Mouse (Mus musculus) embryonic fibroblast, embryonic 13.5 days (primary cell): Measurements from ENCODE around the gene Mex3d. TPM values are rescaled to one million over a fixed set of nuclear protein-coding genes. Genes with fewer than 3 reads are reported as not detected.

Source experiments
- H3K27ac ChIP-seq: 2 replicates; pipeline ENCODE4 v1.5.1; 2012; ENCODE audit warnings: low read length, control low read depth, inconsistent platforms; ENCODE audit not compliant: insufficient read depth
- H3K4me1 ChIP-seq: 2 replicates; pipeline ENCODE4 v1.6.1; 2011; ENCODE audit warnings: low read length; ENCODE audit not compliant: control insufficient read depth, insufficient read depth
- H3K4me3 ChIP-seq: 2 replicates; pipeline ENCODE4 v1.5.1; 2011; ENCODE audit warnings: mild to moderate bottlenecking, control low read depth, low read length; ENCODE audit not compliant: insufficient read depth
- CTCF ChIP-seq: IDR thresholded peaks from 2 replicates; pipeline ENCODE4 v1.5.1; 2011; ENCODE audit warnings: mild to moderate bottlenecking, control low read depth, low read length, moderate library complexity, borderline replicate concordance; ENCODE audit not compliant: insufficient read depth
- POLR2A ChIP-seq: IDR thresholded peaks from 2 replicates; pipeline ENCODE4 v1.6.1; 2011; ENCODE audit warnings: low read depth, mild to moderate bottlenecking, control low read depth, low read length, moderate library complexity
- polyA plus RNA-seq: library from polyadenylated mRNA; stranded (reverse); fragments of >200 nt; gene quantifications from 2 replicates; pipeline ENCODE4 v1.2.4, GENCODE M21; 2011; ENCODE audit warnings: low read depth; ENCODE audit not compliant: missing spikeins, insufficient read length

Mex3d gene
- polyA plus RNA-seq, 1 experiment, result 40.4 TPM

- H3K4me1 ChIP-seq, result no peaks in the 10 kb centered on the region
- no peak for TF ChIP-seq POLR2A
- peak; percentile 56; the same call in 1 of the 2 replicates for TF ChIP-seq CTCF
- H3K27ac ChIP-seq, result no peak overlapping the region
These were observed 9.7 kb downstream of the Mex3d start for GRCm38 (mm10) chr10:80377716-80378115.

DNA sequence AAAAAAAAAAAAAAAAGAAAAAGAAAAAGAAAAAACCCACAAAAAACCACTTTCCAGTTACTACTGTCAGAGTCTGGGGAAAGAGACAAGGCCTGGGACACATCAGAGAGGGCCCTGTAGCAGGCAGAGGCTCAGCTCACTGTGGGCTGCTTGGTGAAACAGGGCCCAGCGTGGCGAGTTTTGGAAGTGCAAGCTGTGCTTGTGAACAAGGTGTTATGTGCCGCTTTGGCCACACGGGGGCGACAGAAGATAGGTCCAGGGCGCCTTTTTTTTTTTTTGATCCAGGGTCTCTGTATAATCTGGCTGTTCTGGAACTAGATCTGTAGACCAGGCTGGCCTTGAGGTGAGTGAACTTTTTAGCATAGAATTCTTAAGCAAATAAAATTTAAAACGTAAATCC, 11.3 kb downstream of the Mex3d start:
- TF ChIP-seq CTCF (peak; percentile 69; the same call in 1 of the 2 replicates), POLR2A (no peak)
- H3K4me1 ChIP-seq, result no peaks in the 10 kb centered on the region
- H3K4me3 ChIP-seq, result no peak overlapping the region
- H3K27ac ChIP-seq, result no peak overlapping the region

More at GRCm38 (mm10) chr10:80377716-80378115, 9.7 kb downstream of the Mex3d start:
- no peak overlapping the region for H3K4me3 ChIP-seq

DNA sequence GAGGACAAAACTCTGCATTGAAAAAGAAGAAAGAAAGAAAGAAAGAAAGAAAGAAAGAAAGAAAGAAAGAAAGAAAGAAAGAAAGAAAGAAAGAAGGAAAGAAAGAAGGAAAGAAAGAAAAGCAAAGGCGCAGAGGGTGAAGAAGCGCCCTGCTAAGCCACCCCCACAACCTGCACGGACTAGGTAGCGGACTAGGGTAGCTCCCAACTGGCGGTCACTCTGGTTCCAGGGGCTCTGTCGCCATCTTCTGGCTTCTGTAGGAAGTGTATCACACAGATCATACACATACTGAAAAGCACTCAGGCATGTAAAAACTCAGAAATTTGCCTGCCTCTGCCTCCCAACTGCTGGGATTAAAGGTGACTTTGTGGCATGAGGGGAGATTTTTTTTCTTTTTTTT, 13.4 kb downstream of the Mex3d start:
- Histone ChIP-seq H3K4me3 (no peak overlapping the region), H3K4me1 (no peaks in the 10 kb centered on the region), H3K27ac (no peak overlapping the region)
- TF ChIP-seq CTCF, result peak; percentile 53; the same call in 1 of the 2 replicates
- TF ChIP-seq POLR2A, result no peak

DNA sequence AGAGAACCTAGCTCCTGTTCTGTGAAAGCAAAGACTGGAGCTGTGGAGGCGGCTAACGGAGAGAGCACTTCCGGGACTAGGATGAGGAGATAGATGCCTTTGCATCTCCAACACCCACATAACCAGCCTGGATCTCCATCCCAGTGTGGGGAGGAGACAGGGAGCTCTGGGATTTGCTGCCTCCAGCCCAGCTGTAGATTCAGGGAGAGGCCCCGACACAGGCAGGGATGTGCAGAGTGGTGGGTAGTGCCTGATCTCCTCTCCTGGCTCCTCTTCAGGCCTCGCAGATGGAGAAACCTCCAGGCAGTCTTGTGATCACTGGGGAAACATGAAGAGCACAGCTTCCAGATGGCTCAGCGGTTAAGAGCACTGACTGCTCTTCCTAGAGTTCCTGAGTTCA, 14.8 kb downstream of the Mex3d start:
- no peak overlapping the region for H3K27ac ChIP-seq
- no peaks in the 10 kb centered on the region for H3K4me1 ChIP-seq
- TF ChIP-seq CTCF (no peak), POLR2A (no peak)

GRCm38 (mm10) chr10:80371983-80372382, 15.5 kb downstream of the Mex3d start:
- no peak overlapping the region for H3K27ac ChIP-seq
- no peaks in the 10 kb centered on the region for H3K4me1 ChIP-seq
- TF ChIP-seq CTCF, result no peak
- no peak for TF ChIP-seq POLR2A
- H3K4me3 ChIP-seq, result no peak overlapping the region

More for the DNA sequence above, 14.8 kb downstream of the Mex3d start:
- no peak overlapping the region for H3K4me3 ChIP-seq

GRCm38 (mm10) chr10:80371411-80371966, 16.0 kb downstream of the Mex3d start:
- H3K27ac ChIP-seq, result no peak overlapping the region

DNA sequence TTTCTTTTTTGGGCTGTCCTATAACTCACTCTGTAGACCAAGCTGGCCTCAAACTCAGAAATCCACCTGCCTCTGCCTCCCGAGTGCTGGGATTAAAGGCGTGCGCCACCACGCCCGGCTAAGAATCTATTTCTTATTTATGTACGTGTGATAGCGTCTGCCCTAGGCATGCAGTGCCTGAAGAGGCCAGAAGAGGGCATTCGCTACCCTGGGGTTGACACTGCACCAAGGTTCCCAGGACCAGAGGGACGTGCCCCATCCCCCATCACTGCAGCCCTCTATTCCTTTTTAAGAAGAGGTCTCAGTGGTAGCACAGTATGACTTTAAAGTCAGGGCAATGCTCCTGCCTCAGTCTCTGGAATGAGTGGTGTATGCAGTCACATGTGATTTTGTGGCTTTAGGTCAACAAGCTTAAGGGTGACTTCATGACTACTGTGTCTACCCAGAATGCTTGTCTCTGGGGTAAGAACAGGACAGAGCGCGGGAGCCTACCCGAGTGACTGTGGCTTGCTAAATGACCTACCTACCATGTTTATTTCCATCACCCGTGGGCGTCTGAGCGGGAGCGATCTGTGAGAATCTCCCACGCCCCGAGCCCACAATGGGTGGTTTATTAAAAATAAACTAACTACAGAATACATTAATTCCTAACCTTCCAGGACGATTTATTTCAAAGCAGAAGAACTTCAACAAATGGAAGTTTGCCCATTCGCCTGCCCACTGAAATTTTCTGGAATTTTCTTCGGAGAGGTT, 17.3 kb downstream of the Mex3d start:
- Histone ChIP-seq H3K4me1 (no peaks in the 10 kb centered on the region; the same call in 1 of the 2 replicates), H3K4me3 (no peak overlapping the region), H3K27ac (no peak overlapping the region)
- TF ChIP-seq POLR2A (no peak), CTCF (0 out of 2 replicates have a peak, but pooled peaks have one; percentile 8)

More at GRCm38 (mm10) chr10:80371411-80371966, 16.0 kb downstream of the Mex3d start:
- Histone ChIP-seq H3K4me3 (no peak overlapping the region), H3K4me1 (no peaks in the 10 kb centered on the region)
- TF ChIP-seq CTCF, result no peak
- no peak; the same call in 1 of the 2 replicates for TF ChIP-seq POLR2A

DNA sequence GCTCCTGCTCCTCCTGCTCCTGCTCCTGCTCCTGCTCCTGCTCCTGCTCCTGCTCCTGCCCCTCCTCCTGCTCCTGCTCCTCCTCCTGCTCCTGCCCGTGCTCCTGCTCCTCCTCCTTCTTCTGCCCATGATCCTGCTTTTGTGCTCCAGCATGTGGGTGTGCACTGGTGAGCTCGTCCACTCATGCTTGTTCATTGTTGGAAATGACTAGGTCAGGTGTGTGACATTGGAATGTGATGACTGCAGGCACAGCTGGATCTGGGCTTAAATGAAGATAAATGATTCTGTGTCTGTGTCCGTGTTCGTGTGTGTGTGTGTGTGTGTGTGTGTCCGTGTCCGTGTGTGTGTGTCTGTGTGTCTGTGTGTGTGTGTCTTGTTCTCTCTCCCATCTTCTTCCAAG, 19.1 kb downstream of the Mex3d start:
- no peak for TF ChIP-seq CTCF
- no peak for TF ChIP-seq POLR2A
- no peaks in the 10 kb centered on the region; the same call in 1 of the 2 replicates for H3K4me1 ChIP-seq
- no peak overlapping the region for H3K4me3 ChIP-seq

DNA sequence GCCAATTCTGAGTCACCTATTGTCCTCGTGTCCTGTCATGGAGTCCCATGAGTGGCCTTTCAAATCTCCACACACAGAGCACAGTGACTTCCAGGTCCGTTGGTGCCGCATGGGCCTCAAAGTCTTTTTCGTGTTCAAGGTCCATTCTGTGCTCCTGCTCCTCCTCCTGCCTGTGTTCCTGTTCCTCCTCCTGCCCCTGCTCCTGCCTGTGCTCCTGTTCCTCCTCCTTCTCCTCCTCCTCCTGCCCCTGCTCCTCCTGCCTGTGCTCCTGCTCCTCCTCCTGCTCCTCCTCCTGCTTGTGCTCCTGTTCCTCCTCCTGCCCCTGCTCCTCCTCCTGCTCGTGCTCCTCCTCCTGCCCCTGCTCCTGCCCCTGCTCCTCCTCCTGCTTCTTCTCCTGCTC, 19.5 kb downstream of the Mex3d start:
- no peaks in the 10 kb centered on the region; the same call in 1 of the 2 replicates for H3K4me1 ChIP-seq
- no peak overlapping the region for H3K4me3 ChIP-seq
- no peak overlapping the region for H3K27ac ChIP-seq
- TF ChIP-seq POLR2A (no peak), CTCF (no peak)

More for the DNA sequence above, 19.1 kb downstream of the Mex3d start:
- H3K27ac ChIP-seq, result no peak overlapping the region

GRCm38 (mm10) chr10:80365736-80366135, 21.7 kb downstream of the Mex3d start:
- Histone ChIP-seq H3K27ac (no peak overlapping the region), H3K4me1 (no peaks in the 10 kb centered on the region; the same call in 1 of the 2 replicates), H3K4me3 (no peak overlapping the region)
- no peak for TF ChIP-seq POLR2A
- TF ChIP-seq CTCF, result no peak
